Mouse (Mus musculus) limb, embryonic 15.5 days (tissue): ENCODE data around the gene Gm10837. TPM values are rescaled to one million over a fixed set of nuclear protein-coding genes. Genes with fewer than 3 reads are reported as not detected.

Experiments
- ATAC-seq: fragments of 200-750 bp; cut with Nextera tagmentation; 2 replicates; pipeline ENCODE4 v1.8.0; 2017; ENCODE audit warnings: low read depth, moderate TSS enrichment; ENCODE audit not compliant: insufficient number of reproducible peaks, low FRiP score, low TSS enrichment
- H3K27ac ChIP-seq: fragments of 300-500 bp; sonication (generic); 2 replicates; pipeline ENCODE4 v1.5.1; 2015; ENCODE audit warnings: moderate library complexity, mild to moderate bottlenecking, inconsistent platforms
- H3K27me3 ChIP-seq: fragments of 300-500 bp; sonication (generic); 2 replicates; pipeline ENCODE4 v1.6.1; 2015; ENCODE audit warnings: inconsistent platforms
- H3K36me3 ChIP-seq: fragments of 300-500 bp; sonication (generic); 2 replicates; pipeline ENCODE4 v1.6.1; 2015; ENCODE audit warnings: inconsistent platforms
- H3K4me1 ChIP-seq: fragments of 300-500 bp; sonication (generic); 2 replicates; pipeline ENCODE4 v1.6.1; 2015; ENCODE audit warnings: inconsistent platforms
- H3K4me2 ChIP-seq: fragments of 300-500 bp; sonication (generic); 2 replicates; pipeline ENCODE4 v1.6.1; 2015; ENCODE audit warnings: mild to moderate bottlenecking, inconsistent platforms
- H3K4me3 ChIP-seq: fragments of 300-500 bp; sonication (generic); 2 replicates; pipeline ENCODE4 v1.5.1; 2015; ENCODE audit warnings: mild to moderate bottlenecking, inconsistent platforms
- H3K9ac ChIP-seq: fragments of 300-500 bp; sonication (generic); 2 replicates; pipeline ENCODE4 v1.6.1; 2015; ENCODE audit warnings: inconsistent platforms
- H3K9me3 ChIP-seq: fragments of 300-500 bp; sonication (generic); 2 replicates; pipeline ENCODE4 v1.6.1; 2016; ENCODE audit warnings: inconsistent platforms
- WGBS: fragments of 180-500 bp; shearing (Covaris S2); methylation state at CpG from one replicate; pipeline ENCODE4 v1.1.7; 2015; 5-methylcytosine and 5-hydroxymethylcytosine counted together
- polyA plus RNA-seq: library from polyadenylated mRNA; unstranded; fragments of >200 nt; fragmentation: Nextera tagmentation; extraction: Ambion mirVana; gene quantifications from 2 replicates; pipeline ENCODE4 v1.2.1, GENCODE M21; 2015

The Gm10837 gene
- polyA plus RNA-seq, 1 experiment from 2014 or later = not detected

DNA sequence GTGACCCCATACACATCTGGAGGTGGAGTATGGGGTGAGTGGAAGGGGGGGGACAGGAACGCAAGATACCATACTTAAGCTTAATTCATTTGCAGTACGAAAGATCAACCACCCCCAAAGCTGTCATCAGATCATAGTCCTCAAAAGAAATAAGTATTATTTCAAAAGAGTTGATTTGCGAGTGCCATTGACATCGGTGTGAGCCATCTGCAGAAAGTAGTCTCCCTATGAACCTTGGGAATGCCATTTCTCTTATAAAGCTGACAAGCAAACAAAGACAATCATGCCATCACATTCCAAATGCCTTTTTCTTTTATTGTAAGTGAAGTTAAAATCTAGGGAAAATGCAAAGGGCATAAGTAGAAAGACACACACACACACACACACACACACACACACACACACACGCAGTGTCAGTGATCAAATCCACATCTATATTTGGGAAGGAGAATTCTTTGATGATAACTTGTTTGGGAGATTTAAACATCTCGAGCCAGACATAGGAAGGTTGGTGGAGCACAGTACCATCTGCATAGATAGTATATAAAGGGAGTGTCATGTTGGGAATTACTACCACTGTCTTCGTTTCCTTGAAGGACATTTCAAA lies 23.5 kb upstream of the Gm10837 start:
- Histone ChIP-seq H3K9me3 (no peaks in the 10 kb centered on the region), H3K4me3 (no peak overlapping the region), H3K9ac (no peak overlapping the region), H3K36me3 (no peaks in the 10 kb centered on the region), H3K27ac (no peak overlapping the region), H3K4me1 (peaks cover 36% of the 10 kb centered on the region), H3K4me2 (no peak overlapping the region), H3K27me3 (peaks cover 97% of the 10 kb centered on the region)
- WGBS = 53% methylated on average over 7 of the region's 7 CpGs
- ATAC-seq = no peak

DNA sequence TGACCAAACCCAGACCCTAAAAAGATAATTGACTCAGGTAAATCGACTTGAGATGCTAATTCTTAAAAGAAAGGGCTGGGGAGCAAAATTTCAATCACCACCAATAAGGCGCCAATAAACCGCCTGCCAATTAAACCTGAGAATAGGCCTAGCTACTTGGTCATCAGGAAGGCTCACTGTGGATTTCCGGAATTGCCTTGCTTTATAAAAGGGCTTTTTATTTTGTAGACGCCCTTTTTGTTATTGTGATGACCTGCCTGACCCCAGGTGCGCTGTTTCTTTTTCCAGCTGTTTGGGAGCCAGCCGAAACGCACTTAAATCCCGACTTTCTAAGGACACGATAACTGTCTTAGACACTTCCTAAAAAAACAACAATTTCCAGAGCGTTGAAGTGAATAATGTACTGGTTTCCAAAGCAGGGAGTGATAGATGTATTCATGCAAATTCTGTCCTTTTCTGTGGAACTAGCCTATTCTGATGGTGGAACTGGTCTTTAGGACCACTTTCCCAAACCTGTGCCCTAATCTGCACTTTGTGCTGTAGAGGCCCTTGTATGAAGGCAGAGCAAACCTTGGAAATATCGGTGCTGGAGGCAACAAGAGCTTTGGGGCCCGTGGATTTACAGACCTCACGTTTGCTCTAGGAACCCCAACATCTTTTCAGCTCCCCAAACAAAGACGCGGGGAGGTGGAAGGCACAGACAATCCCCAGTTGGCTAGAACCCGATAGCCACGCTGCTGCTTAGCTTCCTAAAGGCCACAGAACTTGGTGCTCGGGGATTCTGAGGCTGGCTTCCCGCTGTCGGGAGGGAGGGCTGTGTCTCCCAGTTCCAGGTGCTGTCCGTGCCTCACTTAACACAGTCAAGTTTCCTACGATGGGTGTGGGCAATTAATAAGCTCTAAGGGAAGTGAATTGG lies 22.2 kb upstream of the Gm10837 start:
- WGBS = 17% methylated on average over 23 of the region's 23 CpGs
- Histone ChIP-seq H3K4me2 (no peak overlapping the region), H3K4me1 (peaks cover 31% of the 10 kb centered on the region), H3K9me3 (no peaks in the 10 kb centered on the region), H3K36me3 (no peaks in the 10 kb centered on the region), H3K27ac (no peak overlapping the region), H3K27me3 (peaks cover 95% of the 10 kb centered on the region), H3K4me3 (no peak overlapping the region), H3K9ac (no peak overlapping the region)
- ATAC-seq = no peak

DNA sequence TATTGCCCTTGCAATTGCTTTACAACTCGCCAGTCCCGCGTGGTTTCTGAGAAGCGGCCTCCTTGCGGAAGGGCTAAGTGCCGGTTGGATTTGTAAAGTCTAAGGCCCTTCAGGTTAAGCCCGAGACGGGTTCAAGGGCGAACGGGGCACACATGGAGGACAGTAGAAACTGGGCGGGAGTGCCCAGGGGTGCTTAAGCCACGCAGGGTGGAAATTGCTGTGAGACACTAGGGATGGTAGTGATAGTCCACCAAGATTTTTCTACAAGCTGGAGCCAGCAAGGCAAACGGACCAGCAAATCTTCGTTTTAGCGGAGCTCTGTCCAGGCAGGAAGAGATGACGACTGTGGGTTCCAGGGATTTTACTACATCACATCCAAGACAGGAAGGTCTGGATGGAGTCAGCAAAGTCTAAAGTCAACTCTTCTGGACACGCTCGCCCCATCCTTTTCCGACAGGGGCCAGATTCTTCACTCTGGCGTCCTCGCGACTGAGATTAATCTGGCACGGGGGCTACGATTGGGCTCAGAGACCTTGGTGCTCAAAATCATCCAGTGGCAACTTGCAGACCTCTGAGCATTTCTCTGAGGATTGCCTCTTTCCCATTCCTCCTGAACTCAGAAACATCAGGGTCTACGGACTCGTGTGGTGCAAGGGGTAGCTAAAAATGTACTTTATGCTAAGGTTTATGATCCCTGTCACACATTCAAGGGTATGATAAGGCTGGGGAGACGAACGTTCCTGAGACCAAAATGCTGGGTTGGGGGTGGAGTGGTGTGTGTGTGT lies 21.2 kb upstream of the Gm10837 start:
- Histone ChIP-seq H3K27ac (no peak overlapping the region), H3K9ac (no peak overlapping the region), H3K36me3 (no peaks in the 10 kb centered on the region), H3K4me1 (peaks cover 28% of the 10 kb centered on the region), H3K4me2 (no peak overlapping the region), H3K9me3 (no peaks in the 10 kb centered on the region), H3K27me3 (peaks cover 95% of the 10 kb centered on the region), H3K4me3 (no peak overlapping the region)
- WGBS = 11% methylated on average over 28 of the region's 28 CpGs
- no peak for ATAC-seq

DNA sequence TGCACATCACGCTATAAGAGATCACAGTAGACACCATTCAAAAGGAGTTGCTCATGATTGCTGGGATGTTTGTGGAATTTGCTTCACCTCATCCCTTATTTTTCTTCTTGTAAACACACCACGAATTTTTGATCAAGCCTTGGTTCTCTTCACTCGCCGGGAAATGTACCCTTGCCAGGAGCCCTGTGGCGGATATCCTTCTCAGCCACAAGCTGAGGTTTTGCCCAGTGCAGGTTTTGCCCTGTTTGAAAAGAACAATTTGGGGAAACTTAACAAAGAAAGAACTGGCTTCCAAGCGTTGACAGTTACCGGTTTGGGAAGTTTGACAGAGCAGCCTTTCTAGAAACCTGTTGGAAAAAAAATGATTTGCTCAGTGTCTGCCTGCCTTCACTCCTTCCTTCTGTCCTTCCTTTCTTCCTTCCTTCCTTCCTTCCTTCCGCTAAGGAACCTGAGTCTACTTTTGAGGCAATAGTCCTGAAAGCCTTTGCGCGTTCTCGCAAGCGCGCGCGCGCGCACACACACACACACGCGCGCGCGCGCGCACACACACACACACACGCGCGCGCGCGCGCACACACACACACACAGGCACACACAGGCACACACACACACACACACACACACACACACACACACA lies 18.8 kb upstream of the Gm10837 start:
- Histone ChIP-seq H3K4me2 (no peak overlapping the region), H3K27me3 (peaks cover 95% of the 10 kb centered on the region)
- ATAC-seq = no peak

DNA sequence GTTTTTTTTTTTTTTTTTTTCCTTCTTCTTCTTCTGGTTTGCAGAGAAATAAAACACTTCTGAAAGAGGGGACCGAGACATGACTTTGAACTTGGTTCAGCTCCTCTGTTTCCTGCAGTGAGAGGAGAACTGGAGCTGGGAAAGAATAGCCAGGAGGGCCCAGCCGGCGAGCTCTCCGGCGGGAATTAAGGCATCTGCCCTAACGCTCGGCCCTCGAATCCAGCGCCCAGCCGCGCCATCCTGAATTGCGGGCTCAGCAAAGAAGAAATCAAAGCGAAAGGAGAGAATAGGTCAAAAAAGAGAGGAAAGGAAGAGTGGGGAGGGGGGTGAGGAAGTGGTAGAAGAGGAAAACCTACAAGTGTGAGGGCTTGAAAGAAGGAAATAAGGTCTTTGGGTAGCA lies 18.2 kb upstream of the Gm10837 start:
- Histone ChIP-seq H3K27me3 (peaks cover 92% of the 10 kb centered on the region), H3K4me1 (peaks cover 37% of the 10 kb centered on the region), H3K27ac (no peak overlapping the region), H3K36me3 (no peaks in the 10 kb centered on the region), H3K9ac (no peak overlapping the region), H3K9me3 (no peaks in the 10 kb centered on the region), H3K4me2 (no peak overlapping the region), H3K4me3 (no peak overlapping the region)
- WGBS = 6% methylated on average over 13 of the region's 13 CpGs
- ATAC-seq = no peak

More for the DNA sequence above, 18.8 kb upstream of the Gm10837 start:
- no peak overlapping the region for H3K9ac ChIP-seq
- peaks cover 36% of the 10 kb centered on the region for H3K4me1 ChIP-seq
- H3K4me3 ChIP-seq = no peak overlapping the region
- H3K27ac ChIP-seq = no peak overlapping the region
- 14% methylated on average over 27 of the region's 31 CpGs for WGBS
- H3K9me3 ChIP-seq = no peaks in the 10 kb centered on the region
- no peaks in the 10 kb centered on the region for H3K36me3 ChIP-seq

DNA sequence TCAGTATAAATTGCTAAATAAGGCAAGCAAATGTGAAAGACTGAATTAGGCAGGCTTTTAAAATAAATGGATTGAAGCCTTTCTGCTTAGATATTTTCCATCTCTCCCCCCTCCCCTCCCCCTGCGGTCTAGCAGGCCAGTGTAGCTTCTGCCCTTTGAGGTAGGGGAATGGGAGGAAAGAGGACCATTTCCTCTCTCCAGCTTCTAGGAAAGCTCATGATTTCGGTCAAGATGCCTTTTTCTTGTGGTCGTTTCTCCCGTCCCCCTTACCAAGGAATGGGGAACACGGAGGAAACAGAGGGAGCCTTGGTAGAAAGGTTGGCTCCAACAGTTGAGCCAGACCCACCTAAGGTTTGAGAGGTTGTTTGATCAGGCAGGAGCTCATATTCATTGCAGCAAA lies 17.7 kb upstream of the Gm10837 start:
- 13% methylated on average over 5 of the region's 5 CpGs for WGBS
- peaks cover 92% of the 10 kb centered on the region for H3K27me3 ChIP-seq
- peaks cover 37% of the 10 kb centered on the region for H3K4me1 ChIP-seq
- no peak overlapping the region for H3K27ac ChIP-seq
- H3K4me2 ChIP-seq = no peak overlapping the region
- no peak for ATAC-seq
- no peak overlapping the region for H3K9ac ChIP-seq
- no peaks in the 10 kb centered on the region for H3K9me3 ChIP-seq
- H3K4me3 ChIP-seq = no peak overlapping the region
- H3K36me3 ChIP-seq = no peaks in the 10 kb centered on the region

DNA sequence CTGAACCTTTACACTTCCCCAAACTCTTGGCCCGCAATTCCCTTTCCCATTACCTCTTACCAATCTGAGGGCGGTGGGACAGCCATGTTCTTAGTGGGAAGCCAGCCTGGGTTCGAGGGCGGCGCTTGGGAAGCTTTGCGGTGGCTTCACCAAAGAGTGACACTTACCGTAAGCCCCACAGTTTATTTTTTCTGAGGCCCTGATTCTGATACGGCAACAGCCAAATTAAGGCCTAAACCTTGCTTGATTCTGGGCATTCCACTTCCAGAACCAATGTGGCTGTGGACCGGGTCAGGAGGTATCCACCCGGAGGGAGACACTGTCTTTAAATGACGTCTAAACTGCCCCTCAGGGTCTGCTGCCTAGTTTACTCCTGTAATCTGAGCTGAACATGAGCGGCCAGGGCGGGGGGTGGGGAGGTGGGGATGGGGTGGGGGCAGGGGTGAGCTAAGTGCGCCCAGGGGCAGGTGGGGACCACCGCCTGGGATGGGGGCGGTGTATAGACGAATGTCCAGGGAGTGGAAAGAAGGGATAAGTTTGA lies 17.1 kb upstream of the Gm10837 start:
- no peak for ATAC-seq

DNA sequence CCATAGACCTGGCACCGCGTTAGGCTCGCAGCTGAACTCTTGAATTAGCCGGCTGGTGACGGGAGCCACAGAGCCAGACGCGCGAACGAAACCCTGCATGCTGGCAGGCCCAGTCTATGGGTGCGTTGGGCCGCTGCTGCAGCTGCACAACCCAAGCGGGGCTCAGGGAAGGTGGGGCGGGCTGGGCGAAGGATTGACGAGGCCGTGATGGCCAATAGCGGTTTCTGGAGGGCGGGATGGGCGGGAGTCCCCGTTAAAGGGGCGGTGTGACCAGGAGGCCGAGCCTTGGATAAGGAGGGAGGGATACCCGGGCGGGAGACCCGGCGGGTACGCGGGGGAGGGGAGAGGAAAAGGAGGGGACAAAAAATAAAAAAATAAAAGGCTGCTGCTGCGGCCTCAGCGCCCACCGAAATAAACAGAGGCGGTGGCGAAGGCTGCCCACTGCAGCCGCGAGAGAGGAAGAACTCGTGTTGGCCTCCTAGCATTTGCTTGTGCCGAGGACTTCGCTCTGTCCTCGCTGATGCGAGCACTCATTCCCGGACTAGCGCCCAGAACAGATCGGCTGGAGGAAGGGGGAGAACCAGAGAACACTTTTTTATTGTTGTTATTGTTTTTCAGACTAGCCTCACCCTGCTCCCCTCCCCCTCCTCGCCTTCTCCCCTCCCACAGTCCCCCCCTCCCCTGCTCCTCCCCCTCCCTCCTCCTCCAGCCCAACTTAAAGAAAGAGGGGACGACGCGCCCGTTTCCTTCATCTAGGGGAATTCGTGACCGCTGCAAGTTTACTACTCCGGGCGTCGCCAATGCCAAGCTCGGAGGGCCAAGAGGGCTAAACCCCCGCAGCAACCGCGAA lies 16.1 kb upstream of the Gm10837 start:
- Histone ChIP-seq H3K27me3 (peaks cover 91% of the 10 kb centered on the region), H3K9me3 (no peaks in the 10 kb centered on the region), H3K27ac (peak overlapping the region; percentile 73), H3K4me3 (peak overlapping the region; percentile 51), H3K36me3 (no peaks in the 10 kb centered on the region), H3K4me2 (peak overlapping the region; percentile 86), H3K4me1 (peaks cover 38% of the 10 kb centered on the region), H3K9ac (no peak overlapping the region)
- peak; percentile 75 for ATAC-seq
- WGBS = under 1% methylated on average over 54 of the region's 57 CpGs

More for the DNA sequence above, 17.1 kb upstream of the Gm10837 start:
- H3K9ac ChIP-seq = no peak overlapping the region
- H3K9me3 ChIP-seq = no peaks in the 10 kb centered on the region
- peaks cover 93% of the 10 kb centered on the region for H3K27me3 ChIP-seq
- H3K36me3 ChIP-seq = no peaks in the 10 kb centered on the region
- no peak overlapping the region for H3K4me2 ChIP-seq
- 10% methylated on average over 17 of the region's 17 CpGs for WGBS
- peaks cover 37% of the 10 kb centered on the region for H3K4me1 ChIP-seq
- H3K27ac ChIP-seq = no peak overlapping the region
- H3K4me3 ChIP-seq = no peak overlapping the region

DNA sequence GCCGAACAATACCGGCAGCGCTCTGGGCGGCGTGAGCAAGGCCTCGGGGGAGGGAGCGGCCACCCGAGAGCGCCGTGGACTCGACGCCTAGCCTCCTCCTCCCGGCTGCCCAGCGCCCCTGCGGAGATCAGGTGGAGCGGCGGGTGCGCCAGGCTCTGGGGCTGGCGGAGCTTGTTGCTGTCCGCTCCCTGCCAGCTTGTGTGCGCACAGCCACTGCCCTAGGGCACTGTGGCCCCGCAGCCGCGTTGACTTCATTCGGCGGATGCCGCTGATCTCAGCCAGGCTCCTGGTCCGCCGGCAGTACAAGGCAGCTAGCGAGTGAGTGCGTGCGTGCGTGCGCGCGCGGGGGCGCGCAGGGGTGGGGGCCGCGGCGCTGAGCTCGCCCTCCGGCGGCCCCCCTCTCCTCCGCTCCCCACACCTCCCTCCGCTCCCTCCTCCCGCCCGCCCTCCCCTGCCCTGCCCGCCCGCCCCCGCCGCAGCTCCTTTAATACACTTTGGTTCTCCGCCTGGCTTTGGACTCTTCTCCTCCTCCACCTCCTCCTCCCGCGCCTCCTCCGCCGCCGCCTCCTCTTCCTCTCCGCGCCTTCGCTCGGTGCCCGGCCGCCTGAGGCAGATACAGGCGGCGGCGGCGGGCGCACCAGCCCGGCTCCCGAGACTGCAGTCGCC lies 15.4 kb upstream of the Gm10837 start, which contains the start of gene Zic2:
Zic2 (plus strand) TSS at position 545 of the 666 bp plus-strand sequence.
- Histone ChIP-seq H3K36me3 (no peaks in the 10 kb centered on the region), H3K4me2 (peak within 1 kb of the TSS; percentile 86), H3K4me1 (peaks cover 37% of the 10 kb centered on the region), H3K4me3 (peak within 1 kb of the TSS; percentile 51), H3K9ac (peak within 1 kb of the TSS; percentile 31; the same call in 1 of the 2 replicates), H3K27ac (peak within 1 kb of the TSS; percentile 75), H3K9me3 (no peaks in the 10 kb centered on the region), H3K27me3 (peaks cover 87% of the 10 kb centered on the region)
- ATAC-seq = peak; percentile 44; the same call in 1 of the 2 replicates
- under 1% methylated on average over 45 of the region's 73 CpGs for WGBS

DNA sequence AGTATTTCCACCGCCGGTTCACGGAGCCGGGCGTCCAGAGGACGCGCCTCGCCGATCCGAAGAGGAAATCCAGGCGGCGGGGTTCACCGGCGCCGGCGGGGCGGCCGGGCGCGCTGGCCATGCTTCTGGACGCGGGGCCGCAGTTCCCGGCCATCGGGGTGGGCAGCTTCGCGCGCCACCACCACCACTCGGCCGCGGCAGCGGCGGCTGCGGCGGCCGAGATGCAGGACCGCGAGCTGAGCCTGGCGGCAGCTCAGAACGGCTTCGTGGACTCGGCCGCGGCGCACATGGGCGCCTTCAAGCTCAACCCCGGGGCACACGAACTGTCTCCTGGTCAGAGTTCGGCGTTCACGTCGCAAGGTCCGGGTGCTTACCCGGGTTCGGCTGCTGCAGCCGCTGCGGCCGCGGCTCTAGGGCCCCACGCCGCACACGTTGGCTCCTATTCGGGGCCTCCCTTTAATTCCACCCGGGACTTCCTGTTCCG lies 14.8 kb upstream of the Gm10837 start:
- H3K9ac ChIP-seq = peak overlapping the region; percentile 31; the same call in 1 of the 2 replicates
- peak overlapping the region; percentile 51 for H3K4me3 ChIP-seq
- peaks cover 37% of the 10 kb centered on the region for H3K4me1 ChIP-seq
- peak overlapping the region; percentile 75 for H3K27ac ChIP-seq
- H3K27me3 ChIP-seq = peaks cover 87% of the 10 kb centered on the region
- H3K9me3 ChIP-seq = no peaks in the 10 kb centered on the region
- under 1% methylated on average over 63 of the region's 65 CpGs for WGBS
- H3K36me3 ChIP-seq = no peaks in the 10 kb centered on the region
- no peak for ATAC-seq
- peak overlapping the region; percentile 86 for H3K4me2 ChIP-seq
